Mouse (Mus musculus) left cerebral cortex, adult 18-20 months (tissue): ENCODE measurements around the gene Arpp19. TPM values are rescaled to one million over a fixed set of nuclear protein-coding genes. Genes with fewer than 3 reads are reported as not detected.
A peak's percentile ranks its signal among the peaks of the same experiment; 100 is the strongest.

Experiments
- DNase-seq, 2 experiments: peaks; one replicate each; pipeline ENCODE4 v3.0.0; 2021 to 2022; ENCODE audit warnings: low spot score in 2 of 2, mixed read lengths in 1 of 2
- total RNA-seq, 2 experiments: library from RNA; stranded (reverse); gene quantifications; 2 replicates each; pipeline ENCODE4 v1.2.3; 2021

Arpp19 gene
- total RNA-seq, 2 experiments from 2014 or later, result 457 to 468 TPM

DNA sequence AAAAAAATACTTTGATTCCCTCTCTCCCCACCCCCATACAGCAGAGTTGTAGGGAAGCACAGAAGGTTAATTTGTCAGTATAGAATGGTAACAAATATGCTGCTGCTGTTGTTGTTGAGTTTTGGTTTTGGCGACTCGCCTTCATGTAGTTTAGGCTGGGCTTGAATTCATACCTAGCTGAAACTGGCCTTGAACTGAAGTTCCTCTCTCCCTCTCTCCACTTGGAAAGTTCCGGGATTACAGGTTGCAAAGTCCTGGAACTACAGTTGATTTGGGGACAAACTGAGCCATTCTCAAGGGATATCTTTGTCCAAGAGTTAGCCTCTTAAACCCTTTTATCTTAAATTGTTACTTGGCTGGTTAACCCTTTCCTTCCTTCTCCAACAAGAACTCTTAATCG is 1.5 kb upstream of the Arpp19 start:
- no peak for DNase-seq

DNA sequence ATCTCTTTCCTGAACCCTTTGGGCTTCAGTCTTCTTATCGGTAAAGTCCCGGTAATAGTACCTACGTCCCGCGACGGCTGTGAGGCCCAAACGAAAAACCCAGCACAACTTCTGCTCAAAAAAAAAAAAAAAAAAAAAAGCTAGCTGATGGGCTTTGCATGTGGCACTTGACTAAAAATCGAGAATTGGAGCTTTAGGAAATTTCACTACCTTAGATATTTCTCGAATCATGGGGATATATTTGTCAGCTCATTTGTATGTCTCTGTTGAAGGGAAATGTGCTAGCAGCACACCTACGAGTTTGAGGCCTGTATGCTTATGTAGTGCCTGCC is 909 bp downstream of the Arpp19 start:
- no peak for DNase-seq

GRCm38 (mm10) chr9:75040566-75040965 is 3.2 kb downstream of the Arpp19 start:
- no peak for DNase-seq

- no peak for DNase-seq
Measured at GRCm38 (mm10) chr9:75041840-75042525, 4.6 kb downstream of the Arpp19 start.

DNA sequence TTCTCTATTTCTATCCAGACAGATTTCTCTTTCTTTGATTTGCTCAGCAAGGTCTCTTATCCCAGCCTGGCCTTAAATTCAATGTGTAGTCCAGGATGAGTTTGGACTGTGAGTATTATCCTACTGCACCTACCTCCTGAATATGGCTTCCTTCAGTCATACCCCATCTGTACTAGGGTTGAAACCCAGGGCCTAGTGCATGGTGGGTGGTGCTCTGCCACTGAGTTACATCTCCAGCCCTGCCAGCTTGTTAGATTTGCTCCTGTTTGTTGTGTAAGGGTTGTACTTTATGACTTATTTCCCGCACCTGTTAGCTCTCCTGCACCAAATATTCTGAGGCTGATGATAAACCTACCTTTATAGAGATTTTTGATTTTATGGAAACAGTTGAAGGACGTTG is 5.8 kb downstream of the Arpp19 start:
- no peak for DNase-seq

DNA sequence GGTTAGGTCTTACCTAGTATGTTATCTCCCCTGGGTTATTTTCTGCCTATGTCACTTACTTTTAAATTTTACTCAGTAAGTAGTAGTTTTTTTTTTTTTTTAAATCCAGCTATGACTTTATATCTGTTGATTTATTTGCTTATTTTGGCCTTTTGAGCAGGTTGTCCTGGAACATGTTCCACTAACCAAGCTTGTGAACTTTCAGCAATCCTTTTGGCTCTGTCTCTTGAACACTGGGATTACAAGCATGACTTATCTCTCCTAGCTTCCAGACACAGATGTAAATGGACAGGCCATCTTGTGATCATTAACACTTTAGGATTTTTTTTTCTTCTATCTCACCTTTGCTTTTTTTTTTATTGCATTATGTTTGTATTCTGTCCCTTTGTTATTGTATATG is 9.7 kb downstream of the Arpp19 start:
- DNase-seq, result no peak

DNA sequence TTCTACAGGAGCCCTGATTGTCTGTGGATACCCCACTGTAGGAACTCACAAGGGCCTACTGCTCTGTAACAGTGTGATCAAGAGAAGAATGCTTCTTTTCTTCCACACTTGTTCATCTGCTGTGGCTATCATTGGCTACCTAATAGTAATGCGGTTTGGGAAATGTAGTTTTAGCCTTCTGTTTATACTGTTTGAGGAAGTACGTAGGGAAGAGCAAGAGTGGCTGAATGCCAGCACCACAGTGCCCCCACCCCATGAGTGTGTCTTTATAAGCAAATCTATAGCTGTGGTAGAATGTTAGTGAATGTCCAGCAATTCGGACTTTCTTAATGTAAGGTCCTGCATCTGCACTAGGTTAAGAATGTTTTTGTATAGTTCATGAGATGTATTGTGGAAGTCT is 11.7 kb downstream of the Arpp19 start:
- no peak for DNase-seq

DNA sequence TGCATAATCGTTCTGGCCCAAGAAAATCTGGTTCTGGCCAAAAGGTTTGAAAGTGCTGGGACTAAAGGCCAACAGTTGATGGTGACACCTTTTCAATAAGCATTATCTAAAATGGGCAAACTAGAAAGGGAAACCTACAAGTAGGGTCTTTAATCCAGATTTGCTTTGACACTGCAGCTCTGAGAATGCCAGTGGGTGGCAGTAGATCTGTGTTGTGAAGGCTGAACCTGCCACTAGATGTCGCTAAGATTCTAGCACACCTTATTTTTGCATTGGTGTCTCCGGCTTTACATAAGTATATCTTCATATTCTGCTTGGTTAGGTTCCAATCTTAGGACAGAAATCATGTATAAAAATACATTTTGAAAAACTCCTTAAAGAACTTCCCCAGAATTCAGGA is 12.6 kb downstream of the Arpp19 start:
- DNase-seq, result peak; percentile 78 to 82

GRCm38 (mm10) chr9:75051841-75052240 is 14.4 kb downstream of the Arpp19 start:
- DNase-seq, result no peak

GRCm38 (mm10) chr9:75055046-75055445 is 17.6 kb downstream of the Arpp19 start:
- DNase-seq, result no peak

GRCm38 (mm10) chr9:75064678-75065331 is 27.4 kb downstream of the Arpp19 start:
- no peak for DNase-seq

GRCm38 (mm10) chr9:75070457-75071028 is 33.1 kb downstream of the Arpp19 start, which contains the start of gene Myo5a:
Myo5a (plus strand) TSS chr9:75071015.
- DNase-seq, result no peak

- DNase-seq, result peak; percentile 73 to 84
Measured at GRCm38 (mm10) chr9:75071029-75071705, 33.8 kb downstream of the Arpp19 start.

- DNase-seq, result peak; percentile 26 to 30
Measured at GRCm38 (mm10) chr9:75071706-75072192, 34.3 kb downstream of the Arpp19 start.

DNA sequence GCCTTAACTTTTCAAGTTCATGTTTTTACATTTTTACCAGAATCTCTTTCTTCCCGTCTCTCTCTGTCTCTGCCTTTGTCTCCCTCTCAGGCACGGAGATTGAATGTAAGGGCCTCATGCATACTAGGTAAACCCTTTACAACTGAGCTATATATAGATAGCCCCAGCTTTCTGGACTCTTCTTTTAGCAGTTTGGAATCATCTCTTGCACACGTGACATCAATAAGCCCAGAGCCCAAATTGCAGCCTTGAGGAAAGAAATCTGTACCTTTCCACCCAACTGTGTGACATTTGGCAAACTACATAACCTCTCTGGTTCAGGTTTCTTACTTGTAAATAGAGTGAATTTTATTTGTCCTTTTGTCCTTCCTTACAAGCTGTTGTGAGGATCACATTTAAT is 34.9 kb downstream of the Arpp19 start:
- no peak for DNase-seq

DNA sequence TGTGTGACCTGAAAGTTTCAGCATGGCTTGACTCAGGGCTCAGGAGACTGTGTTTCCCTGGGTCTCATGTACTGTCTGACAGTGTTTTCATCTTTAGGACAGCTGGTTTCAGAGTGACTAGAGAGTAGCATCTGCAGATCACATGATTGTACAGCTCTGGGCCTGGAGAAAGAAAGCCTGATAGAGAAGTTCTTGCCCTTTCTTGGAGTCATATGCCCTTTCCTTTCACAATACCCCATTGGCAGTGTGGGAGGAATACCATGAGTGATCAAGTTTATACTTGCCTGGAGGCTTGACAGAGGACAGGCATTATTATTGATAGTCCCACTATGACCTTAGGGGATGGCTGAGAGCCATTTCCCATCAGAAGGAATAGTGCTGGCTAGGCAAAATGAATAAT is 39.8 kb downstream of the Arpp19 start:
- DNase-seq, result no peak

DNA sequence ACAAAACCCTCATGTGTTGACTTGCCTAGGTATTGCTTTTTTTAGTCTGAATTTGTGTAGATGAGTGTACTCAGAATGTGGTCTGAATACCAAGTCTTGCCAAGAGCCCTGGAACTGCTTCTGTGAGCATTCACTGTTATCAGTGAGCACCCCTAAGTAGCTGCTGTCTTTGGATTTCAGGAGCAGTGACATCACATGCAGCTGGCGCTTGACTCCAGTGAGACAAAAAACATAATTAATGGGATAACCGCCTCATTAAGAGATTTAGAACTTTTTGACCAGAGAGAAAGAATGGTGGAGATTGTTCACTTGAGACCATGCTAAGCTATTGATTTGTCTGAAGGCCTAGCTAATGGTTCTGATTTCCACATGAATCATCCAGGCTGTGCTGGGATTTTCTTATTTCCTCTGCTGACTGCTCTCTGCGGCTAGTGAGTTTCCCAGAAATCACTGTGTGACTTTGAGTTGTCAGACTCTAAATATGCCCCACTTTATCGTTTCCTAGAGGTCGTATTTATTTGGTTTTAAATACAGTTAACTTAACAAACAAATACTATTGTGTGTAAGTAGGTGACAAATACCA is 47.9 kb downstream of the Arpp19 start:
- DNase-seq, result no peak

- no peak for DNase-seq
Measured at GRCm38 (mm10) chr9:75087823-75088222, 50.4 kb downstream of the Arpp19 start.

- DNase-seq, result no peak
Measured at GRCm38 (mm10) chr9:75089285-75089684, 51.9 kb downstream of the Arpp19 start.

- no peak for DNase-seq
Measured at GRCm38 (mm10) chr9:75092134-75092533, 54.7 kb downstream of the Arpp19 start.

- DNase-seq, result no peak
Measured at GRCm38 (mm10) chr9:75094762-75095161, 57.3 kb downstream of the Arpp19 start.

DNA sequence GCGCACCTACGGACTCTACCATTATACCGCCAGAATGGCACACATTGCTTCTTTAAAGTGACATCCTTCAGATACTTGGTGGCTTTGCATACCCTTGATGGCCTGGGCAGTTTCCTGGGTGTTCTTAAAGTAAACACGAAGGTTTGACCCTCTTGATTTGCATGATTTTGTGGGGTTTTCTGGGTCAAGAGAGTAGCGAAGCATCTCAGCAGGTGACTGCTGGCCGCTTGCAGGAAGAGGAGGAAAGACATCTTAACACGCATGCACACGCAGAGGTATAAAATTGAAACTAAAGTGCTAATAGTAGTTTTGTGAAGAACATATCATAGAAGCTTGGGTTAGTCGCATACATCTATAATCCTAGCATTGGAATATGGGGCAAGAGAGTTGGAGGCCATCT is 61.5 kb downstream of the Arpp19 start:
- DNase-seq, result no peak
